Mouse (Mus musculus) megakaryocyte, embryonic 14.5 days (primary cell): ENCODE results near the gene Ror1. TPM values are rescaled to one million over a fixed set of nuclear protein-coding genes. Genes with fewer than 3 reads are reported as not detected.

Experiments
- H3K27me3 ChIP-seq: replicated peaks from 2 replicates; pipeline ENCODE3; 2012; ENCODE audit warnings: inconsistent platforms
- H3K36me3 ChIP-seq: replicated peaks from 2 replicates; pipeline ENCODE3; 2012; ENCODE audit warnings: low read length, inconsistent platforms, mixed read lengths
- H3K4me1 ChIP-seq: 2 replicates; pipeline ENCODE4 v1.6.1; 2012; ENCODE audit warnings: inconsistent platforms
- H3K4me3 ChIP-seq: replicated peaks from 2 replicates; pipeline ENCODE3; 2012; ENCODE audit warnings: moderate library complexity, mild to moderate bottlenecking, inconsistent platforms
- H3K9me3 ChIP-seq: 2 replicates; pipeline ENCODE4 v1.6.1; 2012; ENCODE audit warnings: inconsistent platforms
- FLI1 ChIP-seq: IDR thresholded peaks from 2 replicates; pipeline ENCODE4 v1.6.1; 2012; ENCODE audit warnings: low read length, inconsistent platforms, mixed read lengths
- GATA1 ChIP-seq: IDR thresholded peaks from 3 replicates; pipeline ENCODE4 v1.6.1; 2012; ENCODE audit warnings: mixed read lengths, low read length, inconsistent platforms, borderline replicate concordance
- polyA plus RNA-seq: library from polyadenylated mRNA; stranded (reverse); fragments of >175 nt; gene quantifications from 2 replicates; pipeline ENCODE4 v1.2.3, GENCODE M21; 2012; ENCODE audit warnings: low replicate concordance; ENCODE audit not compliant: insufficient read depth

Ror1 gene
- polyA plus RNA-seq, 1 experiment = not detected

DNA sequence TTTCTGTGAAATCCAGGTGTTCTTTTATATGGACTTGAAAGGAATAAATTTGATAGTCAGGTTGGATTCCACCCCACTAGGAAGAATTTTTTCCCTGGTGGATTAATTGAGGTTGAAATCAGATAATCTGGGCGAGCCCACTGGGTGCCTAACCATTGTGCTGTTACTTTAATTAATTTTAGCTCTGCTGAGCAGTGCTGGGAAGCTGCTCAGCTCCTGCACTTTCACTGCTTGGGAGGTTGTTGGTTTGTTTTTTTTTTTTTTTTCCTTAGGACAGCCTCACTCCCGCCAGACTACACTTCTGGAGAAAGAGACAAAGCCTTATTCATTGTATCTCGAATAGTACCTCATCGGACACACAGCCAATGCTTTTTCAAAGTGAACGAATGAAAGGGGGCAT lies 75.2 kb downstream of the Ror1 start:
- Histone ChIP-seq H3K4me1 (no peaks in the 10 kb centered on the region), H3K4me3 (no peak overlapping the region)
- TF ChIP-seq FLI1 = no peak
- TF ChIP-seq GATA1 = no peak

DNA sequence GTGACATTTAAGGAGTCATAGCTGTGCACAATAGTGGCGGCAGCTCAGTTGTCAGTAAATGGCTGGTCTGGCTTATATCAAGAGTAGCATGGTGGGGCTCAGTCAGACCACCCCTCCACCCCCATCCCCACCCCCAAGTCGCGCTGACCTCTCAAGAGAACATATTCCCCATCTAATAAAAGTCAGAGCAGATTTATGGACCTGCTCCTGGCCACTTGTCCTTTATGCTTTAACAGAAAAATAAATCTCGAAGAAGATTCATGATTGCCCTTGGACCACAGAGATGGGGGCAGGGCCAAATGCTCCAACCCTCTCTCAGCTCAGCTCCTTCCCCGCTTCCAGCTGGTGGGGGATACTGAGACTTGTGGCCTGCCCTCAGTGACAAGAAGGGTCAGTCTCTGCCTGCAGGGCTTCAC lies 75.9 kb downstream of the Ror1 start:
- TF ChIP-seq FLI1 (no peak), GATA1 (no peak)
- Histone ChIP-seq H3K4me3 (no peak overlapping the region), H3K9me3 (no peaks in the 10 kb centered on the region), H3K36me3 (no peaks in the 10 kb centered on the region), H3K27me3 (no peaks in the 10 kb centered on the region), H3K4me1 (no peaks in the 10 kb centered on the region)

More for the DNA sequence above, 75.2 kb downstream of the Ror1 start:
- H3K27me3 ChIP-seq = no peaks in the 10 kb centered on the region
- no peaks in the 10 kb centered on the region for H3K36me3 ChIP-seq
- no peaks in the 10 kb centered on the region for H3K9me3 ChIP-seq

DNA sequence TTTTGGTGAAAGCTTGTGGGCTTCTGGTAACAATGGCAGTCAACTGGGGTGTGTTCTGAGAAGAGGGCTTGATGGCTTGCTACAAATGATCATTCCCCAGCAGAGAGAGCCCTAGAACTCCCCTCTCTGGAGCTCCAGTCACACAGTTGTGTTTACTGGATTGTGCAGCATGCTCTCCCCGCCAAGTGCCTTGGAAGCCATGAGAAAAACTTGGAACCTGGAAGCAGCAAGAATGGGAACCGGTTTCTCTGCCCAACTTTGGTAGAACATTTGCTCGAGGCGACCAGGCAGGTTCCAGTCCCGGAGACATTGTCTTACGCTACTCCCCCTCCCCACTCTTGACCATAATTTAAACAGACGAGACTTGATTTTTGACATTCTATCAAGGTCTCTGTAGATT lies 80.0 kb downstream of the Ror1 start:
- Histone ChIP-seq H3K36me3 (no peaks in the 10 kb centered on the region), H3K27me3 (no peaks in the 10 kb centered on the region), H3K4me3 (no peak overlapping the region), H3K9me3 (no peaks in the 10 kb centered on the region), H3K4me1 (no peaks in the 10 kb centered on the region)
- no peak for TF ChIP-seq GATA1
- no peak for TF ChIP-seq FLI1

DNA sequence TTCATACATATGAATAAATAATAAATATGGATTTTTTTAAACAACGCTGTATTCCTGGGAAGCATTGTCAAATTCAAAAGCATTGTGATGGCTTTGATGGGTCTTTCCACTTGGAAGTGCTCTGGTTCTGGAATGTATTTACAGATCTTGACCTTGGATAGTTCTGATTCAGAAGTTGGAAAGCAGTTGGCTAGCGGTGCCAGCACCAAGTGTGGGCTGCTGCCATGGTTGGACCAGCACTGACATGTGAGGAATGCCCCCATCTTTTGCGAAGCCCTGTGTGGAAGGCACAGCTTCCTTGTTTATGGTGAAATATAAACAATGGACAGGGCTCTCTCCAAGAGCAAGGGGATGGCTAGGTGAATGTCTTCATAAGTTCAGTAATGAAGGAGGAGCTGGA lies 82.7 kb downstream of the Ror1 start:
- Histone ChIP-seq H3K4me3 (no peak overlapping the region), H3K27me3 (no peaks in the 10 kb centered on the region), H3K9me3 (no peaks in the 10 kb centered on the region), H3K4me1 (no peaks in the 10 kb centered on the region), H3K36me3 (no peaks in the 10 kb centered on the region)
- TF ChIP-seq FLI1 = no peak
- TF ChIP-seq GATA1 = no peak

DNA sequence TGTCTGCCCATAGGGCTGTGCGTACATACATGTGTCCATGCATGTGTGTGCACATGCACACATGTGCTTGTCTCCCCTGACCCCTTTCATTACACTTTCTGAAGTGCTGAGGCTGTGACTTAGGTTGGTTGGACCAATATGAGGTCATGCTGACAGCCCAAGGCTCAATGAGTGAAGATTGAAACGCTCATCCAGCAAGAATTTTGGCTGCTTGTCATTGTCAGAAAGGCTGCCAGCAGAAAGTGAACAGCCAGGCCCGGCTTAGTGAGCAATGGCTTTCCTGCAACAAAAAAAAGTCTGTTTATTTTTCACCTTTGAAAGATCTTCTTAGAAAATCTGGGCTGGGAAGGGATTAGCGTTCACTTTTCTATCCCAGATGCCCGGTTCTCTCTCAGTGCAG lies 86.1 kb downstream of the Ror1 start:
- Histone ChIP-seq H3K9me3 (0 out of 2 replicates have a peak, but pooled peaks cover 3% of the 10 kb centered on the region), H3K4me1 (no peaks in the 10 kb centered on the region), H3K4me3 (no peak overlapping the region), H3K27me3 (no peaks in the 10 kb centered on the region), H3K36me3 (no peaks in the 10 kb centered on the region)
- no peak for TF ChIP-seq GATA1
- no peak for TF ChIP-seq FLI1

DNA sequence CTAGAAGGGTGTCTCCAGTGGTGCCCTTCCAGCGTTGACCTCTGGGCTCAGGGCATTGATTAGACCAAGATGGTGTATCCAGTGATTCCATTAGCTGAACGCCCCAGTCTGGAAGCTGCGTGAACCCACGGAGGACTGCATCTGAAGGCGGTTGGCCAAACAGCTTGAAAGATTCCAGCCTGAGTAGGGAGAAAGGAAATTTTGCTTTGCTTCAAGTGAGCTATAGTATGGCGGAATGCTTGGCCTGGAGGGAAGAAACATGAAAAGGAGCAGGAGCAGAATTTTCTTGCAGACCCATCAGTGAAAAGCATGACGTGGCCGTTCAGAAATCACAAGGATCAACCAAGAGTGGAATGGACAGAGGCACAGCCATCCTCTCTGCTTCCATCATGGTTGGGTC lies 91.2 kb downstream of the Ror1 start:
- H3K4me3 ChIP-seq = no peak overlapping the region
- TF ChIP-seq GATA1 = no peak
- TF ChIP-seq FLI1 = no peak
- H3K4me1 ChIP-seq = no peaks in the 10 kb centered on the region
- H3K36me3 ChIP-seq = no peaks in the 10 kb centered on the region
- H3K27me3 ChIP-seq = no peaks in the 10 kb centered on the region
- H3K9me3 ChIP-seq = 0 out of 2 replicates have a peak, but pooled peaks cover 6% of the 10 kb centered on the region

DNA sequence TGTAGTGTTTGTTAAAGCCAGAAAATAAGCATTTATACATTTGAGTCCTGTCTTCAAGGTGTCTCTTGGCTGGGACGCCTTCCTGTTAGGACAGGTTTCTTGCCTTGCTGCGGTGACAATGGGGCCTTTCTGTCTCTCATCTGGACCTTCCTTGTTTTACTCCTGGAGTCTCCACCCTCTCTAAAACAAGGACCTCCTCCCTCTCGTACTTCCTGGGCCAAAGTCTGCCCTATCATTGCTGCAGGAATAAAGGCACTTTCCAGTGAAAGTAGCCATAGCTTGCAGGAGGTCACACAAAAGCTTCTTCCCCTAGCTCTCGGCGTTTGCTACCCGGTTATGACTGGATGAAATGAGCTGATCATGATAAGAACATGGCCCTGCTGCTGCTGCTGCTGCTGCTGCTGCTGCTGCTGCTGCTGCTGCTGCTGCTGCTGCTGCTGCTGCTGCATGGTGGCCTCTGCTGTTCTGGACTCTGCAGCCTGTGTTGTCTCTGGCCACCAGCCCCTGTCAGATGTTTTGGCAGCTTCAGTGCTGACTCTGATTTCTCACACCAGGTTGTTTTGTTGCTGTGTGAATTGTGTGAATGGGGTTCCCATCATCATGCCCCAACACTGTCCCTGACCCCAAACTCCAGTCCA lies 92.1 kb downstream of the Ror1 start:
- H3K4me1 ChIP-seq = no peaks in the 10 kb centered on the region

DNA sequence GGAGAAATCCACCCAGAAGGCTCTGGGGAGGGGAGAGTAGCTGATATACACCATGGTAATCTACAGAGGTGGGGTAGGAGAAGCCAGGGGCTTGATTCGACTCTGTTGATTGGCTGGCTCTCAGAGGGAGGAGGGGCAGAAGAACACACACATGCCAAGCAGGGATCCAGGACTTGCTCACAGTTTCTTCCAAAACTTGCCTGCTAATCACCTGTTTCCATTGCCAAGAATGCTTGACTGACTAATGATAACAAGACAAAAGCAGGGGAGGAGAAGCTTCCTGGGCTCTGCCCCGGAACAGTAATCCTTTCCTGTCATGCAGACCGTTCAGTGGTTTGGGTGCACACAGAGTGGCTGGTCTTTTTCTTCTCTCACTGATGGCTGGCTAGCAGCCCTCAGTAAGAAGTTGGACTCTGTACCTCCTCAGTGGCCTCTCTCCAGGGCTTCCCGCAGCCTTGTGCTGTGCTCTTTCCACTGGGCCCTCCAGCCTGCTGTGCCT lies 92.7 kb downstream of the Ror1 start:
- no peaks in the 10 kb centered on the region for H3K4me1 ChIP-seq
- TF ChIP-seq GATA1 (no peak), FLI1 (no peak)
- 0 out of 2 replicates have a peak, but pooled peaks cover 6% of the 10 kb centered on the region for H3K9me3 ChIP-seq
- no peak overlapping the region for H3K4me3 ChIP-seq
- no peaks in the 10 kb centered on the region for H3K36me3 ChIP-seq
- no peaks in the 10 kb centered on the region for H3K27me3 ChIP-seq

More for the DNA sequence above, 92.1 kb downstream of the Ror1 start:
- H3K36me3 ChIP-seq = no peaks in the 10 kb centered on the region
- no peaks in the 10 kb centered on the region for H3K27me3 ChIP-seq
- H3K4me3 ChIP-seq = no peak overlapping the region
- H3K9me3 ChIP-seq = 0 out of 2 replicates have a peak, but pooled peaks cover 6% of the 10 kb centered on the region
- no peak for TF ChIP-seq FLI1
- no peak for TF ChIP-seq GATA1

DNA sequence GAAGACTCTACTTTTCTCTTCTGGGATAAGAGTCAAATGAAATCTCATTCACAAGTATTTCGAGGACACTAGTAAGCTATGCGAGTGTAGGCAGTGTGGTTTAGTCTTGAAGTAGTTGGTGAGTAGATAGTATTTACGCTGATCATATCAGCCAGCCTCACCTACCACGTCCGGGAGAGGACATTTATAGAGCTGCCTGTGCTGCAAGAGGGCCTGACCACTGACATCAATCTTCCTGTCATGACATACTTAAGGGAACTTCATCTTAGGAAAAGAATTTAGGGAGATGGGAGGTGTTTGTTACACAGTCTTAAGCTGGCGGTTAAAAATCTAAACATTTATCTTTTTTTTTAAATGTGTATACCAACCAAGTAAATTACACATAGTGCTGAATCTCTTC lies 95.9 kb downstream of the Ror1 start:
- H3K27me3 ChIP-seq = no peaks in the 10 kb centered on the region
- TF ChIP-seq GATA1 (no peak), FLI1 (no peak)
- no peaks in the 10 kb centered on the region for H3K4me1 ChIP-seq
- H3K4me3 ChIP-seq = no peak overlapping the region
- 0 out of 2 replicates have a peak, but pooled peaks cover 4% of the 10 kb centered on the region for H3K9me3 ChIP-seq
- H3K36me3 ChIP-seq = no peaks in the 10 kb centered on the region

DNA sequence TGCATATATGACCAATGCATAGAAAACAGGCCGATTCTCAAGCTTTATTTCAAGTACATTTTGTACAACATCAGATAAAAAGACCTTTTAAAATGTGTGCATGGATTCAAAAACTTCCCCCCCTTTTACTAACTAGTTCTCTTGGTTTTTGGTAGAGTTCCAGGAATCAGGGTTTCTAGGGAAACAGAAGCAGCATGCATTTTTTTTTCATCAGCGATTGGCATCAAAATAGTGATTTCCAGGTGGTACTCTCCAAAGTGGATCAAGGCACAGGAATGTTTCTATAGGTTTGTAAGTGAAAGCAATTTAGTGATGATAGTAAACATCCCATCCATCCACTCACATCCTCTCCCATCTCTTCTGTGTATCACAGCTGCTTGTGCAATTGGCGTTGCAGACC lies 98.5 kb downstream of the Ror1 start:
- TF ChIP-seq GATA1 (no peak), FLI1 (no peak)
- Histone ChIP-seq H3K4me3 (no peak overlapping the region), H3K27me3 (no peaks in the 10 kb centered on the region), H3K36me3 (no peaks in the 10 kb centered on the region), H3K4me1 (no peaks in the 10 kb centered on the region), H3K9me3 (no peaks in the 10 kb centered on the region)

- Histone ChIP-seq H3K9me3 (no peaks in the 10 kb centered on the region), H3K27me3 (no peaks in the 10 kb centered on the region), H3K36me3 (no peaks in the 10 kb centered on the region), H3K4me1 (no peaks in the 10 kb centered on the region), H3K4me3 (no peak overlapping the region)
- TF ChIP-seq GATA1 (no peak), FLI1 (no peak)
Measured at GRCm38 (mm10) chr4:100196255-100196793, 100.7 kb downstream of the Ror1 start.
